Mouse (Mus musculus) lung, embryonic 14.5 days (tissue): ENCODE results near the gene Lamp2. TPM values are rescaled to one million over a fixed set of nuclear protein-coding genes. Genes with fewer than 3 reads are reported as not detected.
"Not testable (repeated sequence)": the region's sequence is repeated elsewhere in the genome, so short reads cannot be mapped to it uniquely, and the experiment has no call there.

ENCODE experiments used
- ATAC-seq: fragments of 200-750 bp; cut with Nextera tagmentation; 2 replicates; pipeline ENCODE4 v1.8.0; 2017; ENCODE audit warnings: mild to moderate bottlenecking, moderate TSS enrichment, moderate library complexity; ENCODE audit not compliant: insufficient read depth
- DNase-seq: peaks from one replicate; pipeline ENCODE4 v3.0.0-alpha.2; 2015
- H3K27ac ChIP-seq: fragments of 300-500 bp; sonication (generic); 2 replicates; pipeline ENCODE4 v1.5.1; 2014; ENCODE audit warnings: low read depth, mild to moderate bottlenecking, moderate library complexity
- H3K27me3 ChIP-seq: fragments of 300-500 bp; sonication (generic); 2 replicates; pipeline ENCODE4 v1.6.1; 2014; ENCODE audit warnings: low read length, control low read depth; ENCODE audit not compliant: insufficient read depth
- H3K36me3 ChIP-seq: fragments of 300-500 bp; sonication (generic); 2 replicates; pipeline ENCODE4 v1.6.1; 2014; ENCODE audit warnings: control low read depth; ENCODE audit not compliant: insufficient read depth
- H3K4me1 ChIP-seq: fragments of 300-500 bp; sonication (generic); 2 replicates; pipeline ENCODE4 v1.6.1; 2014; ENCODE audit warnings: antibody characterized with exemption, control low read depth; ENCODE audit not compliant: insufficient read depth
- H3K4me2 ChIP-seq: fragments of 300-500 bp; sonication (generic); 2 replicates; pipeline ENCODE4 v1.6.1; 2014; ENCODE audit warnings: mild to moderate bottlenecking
- H3K4me3 ChIP-seq: fragments of 300-500 bp; sonication (generic); 2 replicates; pipeline ENCODE4 v1.5.1; 2014; ENCODE audit warnings: low read depth, low read length
- H3K9ac ChIP-seq: fragments of 300-500 bp; sonication (generic); 2 replicates; pipeline ENCODE4 v1.6.1; 2014
- H3K9me3 ChIP-seq: fragments of 300-500 bp; sonication (generic); 2 replicates; pipeline ENCODE4 v1.6.1; 2016; ENCODE audit warnings: low read depth, low read length, control low read depth
- CTCF ChIP-seq: IDR thresholded peaks from 2 replicates; pipeline ENCODE4 v1.5.1; 2016; ENCODE audit warnings: antibody characterized with exemption, low read depth
- WGBS: fragments of 180-500 bp; shearing (Covaris S2); extraction: QIAGEN DNeasy Blood & Tissue Kit; methylation state at CpG from one replicate; pipeline ENCODE4 v1.1.7; 2014; 5-methylcytosine and 5-hydroxymethylcytosine counted together
- polyA plus RNA-seq: library from polyadenylated mRNA; unstranded; fragments of >200 nt; fragmentation: Nextera tagmentation; extraction: Ambion mirVana; gene quantifications from 2 replicates; pipeline ENCODE4 v1.2.1, GENCODE M21; 2014

Lamp2 gene
- polyA plus RNA-seq, 1 experiment from 2014 or later: 143 TPM

- Histone ChIP-seq H3K36me3 (no peaks in the 10 kb centered on the region), H3K9ac (no peak overlapping the region), H3K27me3 (no peaks in the 10 kb centered on the region), H3K4me3 (no peak overlapping the region), H3K9me3 (no peaks in the 10 kb centered on the region), H3K4me2 (no peak overlapping the region), H3K27ac (no peak overlapping the region), H3K4me1 (no peaks in the 10 kb centered on the region)
- ATAC-seq (no peak), DNase-seq (no peak)
- 80% methylated on average over 1 of the region's 1 CpGs for WGBS
- no peak for TF ChIP-seq CTCF
These were observed 56.6 kb downstream of the Lamp2 start for GRCm38 (mm10) chrX:38399671-38400070.

- not testable (repeated sequence) for H3K27ac ChIP-seq, DNase-seq, H3K36me3 ChIP-seq, H3K4me3 ChIP-seq, ATAC-seq, H3K4me1 ChIP-seq, H3K9ac ChIP-seq, H3K4me2 ChIP-seq, H3K9me3 ChIP-seq, H3K27me3 ChIP-seq
- 76% methylated on average over 1 of the region's 1 CpGs for WGBS
These were observed 83.1 kb downstream of the Lamp2 start for GRCm38 (mm10) chrX:38373169-38373568.

GRCm38 (mm10) chrX:38364621-38365020, 91.6 kb downstream of the Lamp2 start:
- not testable (repeated sequence) for H3K27ac ChIP-seq, H3K4me2 ChIP-seq, H3K4me1 ChIP-seq, H3K27me3 ChIP-seq, ATAC-seq, H3K36me3 ChIP-seq, H3K4me3 ChIP-seq, H3K9ac ChIP-seq, H3K9me3 ChIP-seq
- 65% methylated on average over 1 of the region's 1 CpGs for WGBS
- DNase-seq: peak; percentile 9

DNA sequence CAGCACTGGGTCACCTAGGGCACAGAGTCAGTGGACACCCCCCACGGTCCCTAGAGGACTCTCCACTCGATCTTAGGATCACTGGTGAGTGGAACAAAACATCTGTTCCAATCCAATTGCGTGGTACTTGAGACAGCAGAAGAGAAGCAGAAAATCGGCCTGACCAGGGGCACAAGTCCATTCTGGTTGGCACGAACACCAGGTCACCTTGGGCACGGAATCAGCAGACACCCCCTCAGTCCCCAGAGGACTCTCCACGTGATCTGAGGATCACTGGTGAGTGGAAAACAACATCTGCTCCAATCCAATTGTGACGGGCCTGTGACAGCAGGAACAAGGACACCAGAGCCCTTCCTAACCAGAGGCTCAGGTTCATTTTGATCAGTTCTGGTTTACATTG, 94.2 kb downstream of the Lamp2 start:
- Histone ChIP-seq H3K4me2 (no peak overlapping the region), H3K36me3 (no peaks in the 10 kb centered on the region), H3K27me3 (no peaks in the 10 kb centered on the region), H3K9me3 (no peaks in the 10 kb centered on the region), H3K4me1 (no peaks in the 10 kb centered on the region), H3K9ac (no peak overlapping the region), H3K4me3 (no peak overlapping the region), H3K27ac (no peak overlapping the region)
- no peak for TF ChIP-seq CTCF
- DNase-seq: no peak
- WGBS: 64% methylated on average over 8 of the region's 8 CpGs
- no peak for ATAC-seq

Other genes with a start within 250 kb of the Lamp2 start
- gene Tmem255a, start 204.0 kb downstream of the Lamp2 start, polyA plus RNA-seq: 23.3 and 26.0 TPM in 2 replicates
- gene Atp1b4, start 140.3 kb downstream of the Lamp2 start, polyA plus RNA-seq: not detected in 2 replicates
- gene Cul4b, start 119.7 kb upstream of the Lamp2 start, polyA plus RNA-seq: 35.1 and 39.9 TPM in 2 replicates
- 78.2 and 82.0 TPM in 2 replicates for gene Mcts1, start 144.1 kb upstream of the Lamp2 start, polyA plus RNA-seq
- 23.3 and 24.4 TPM in 2 replicates for gene C1galt1c1, start 178.6 kb upstream of the Lamp2 start, polyA plus RNA-seq